Mouse (Mus musculus): Measurements from ENCODE around the gene Slc1a2. TPM values are rescaled to one million over a fixed set of nuclear protein-coding genes. Genes with fewer than 3 reads are reported as not detected.

Gene Slc1a2
- polyA plus RNA-seq, 1 experiment from 2014 or later = 11.0 TPM

Other genes with a start within 250 kb of the Slc1a2 start
- gene Fjx1, start 206.2 kb upstream of the Slc1a2 start, polyA plus RNA-seq (2015; fragmentation: Nextera tagmentation; extraction: Ambion mirVana) = 26.5 and 29.9 TPM in 2 replicates
- 2.2 and 2.6 TPM in 2 replicates for gene Pamr1, start 108.6 kb upstream of the Slc1a2 start, polyA plus RNA-seq (2015; fragmentation: Nextera tagmentation; extraction: Ambion mirVana)
- gene Cd44, start 243.0 kb downstream of the Slc1a2 start, polyA plus RNA-seq (2015; fragmentation: Nextera tagmentation; extraction: Ambion mirVana) = 1.3 and 2.0 TPM in 2 replicates

Measured in forebrain, embryonic 16.5 days (tissue).